Comparison of ENCODE assay signal across 12 mouse cellular contexts in genomic region chr7:112917613-112918278, GRCm38 (mm10). TPM values are rescaled to one million over a fixed set of nuclear protein-coding genes. Genes with fewer than 3 reads are reported as not detected.
DNase-seq lines count a peak whose midpoint lies in the region; ATAC-seq and TF ChIP-seq lines count a peak whose summit lies in the region.
"Had no signal": no experiment of that assay in that cellular context is flagged by ENCODE, and none has a peak within 500 bp of the region (broad histone marks: within the 10 kb centered on the region; RNA-seq: fewer than 3 reads in every experiment).

No protein-coding gene starts in this region.

- intact Hi-C loops in heart, postnatal 25 days (cut with DNase I) = loop anchor here (5.0 kb wide), 1 partner anchor 395 kb away; no protein-coding TSS in a partner anchor

- peak; percentile 45 for ATAC-seq in megakaryocyte progenitor cell, adult 5-6 weeks (replicated peaks; ENCODE audit: poor library complexity)
- ATAC-seq in frontal cortex, adult (ENCODE audit: low TSS enrichment) = no peak
- ATAC-seq: liver, embryonic 12.5 days; midbrain, embryonic 15.5 days had no signal

- peak; percentile 94 for DNase-seq in heart, adult 11 months
- DNase-seq in heart, postnatal 25 days (ENCODE audit: low spot score) = no peak
- no peak for DNase-seq in layer of hippocampus, adult 2 months (ENCODE audit: low spot score in 2 of 2)
- no peak for DNase-seq in layer of hippocampus, postnatal 36 days
- peak; percentile 70 for DNase-seq in Muller cell, postnatal 12 days (ENCODE audit: inconsistent ontology term)
- no peak for DNase-seq in layer of hippocampus, adult 9-10 months (ENCODE audit: low spot score)
- DNase-seq: forebrain, postnatal 0 days had no signal

- no peak overlapping the region for H3K4me3 ChIP-seq in layer of hippocampus, adult 2 months
- H3K4me3 ChIP-seq: liver, embryonic 12.5 days; midbrain, embryonic 15.5 days had no signal

- no peak for TF ChIP-seq CTCF in layer of hippocampus, adult 2 months (conservative IDR thresholded peaks at IDR 0.05)

- H3K27ac ChIP-seq in layer of hippocampus, adult 2 months = peak overlapping the region; percentile 86
- H3K27ac ChIP-seq: liver, embryonic 12.5 days; midbrain, embryonic 15.5 days had no signal

RNA-seq across cellular contexts. Expression of gene Rassf10, which starts 36.0 kb away (rescaled TPM):
- 1 to 10 TPM; 1.8 to 2.0 TPM for total RNA-seq in heart, postnatal 25 days (2021)
- total RNA-seq in layer of hippocampus, adult 2 months (2021) = 1 to 10 TPM in 1 of 2 experiments, under 1 TPM in 1; 0.96 to 1.0 TPM
- 1 to 10 TPM; 1.4 to 1.6 TPM for total RNA-seq in layer of hippocampus, postnatal 36 days (2021)
- 0.07 and 0.10 TPM in 2 replicates for total RNA-seq in megakaryocyte progenitor cell, adult 5-6 weeks (2015)
- 0.08 and 0.10 TPM in 2 replicates for total RNA-seq in megakaryocyte progenitor cell, adult 5-6 weeks (2017)
- total RNA-seq: neutrophil, adult 5-6 weeks had no signal

Comparison
In these comparisons a context has a peak if more than half of its experiments do, and no peak if none do; other contexts are left out.
1. DNase-seq: peak in heart, adult 11 months (single experiment) and Muller cell, postnatal 12 days (single experiment); none in heart, postnatal 25 days (single experiment), layer of hippocampus, adult 2 months (0 of 2), layer of hippocampus, postnatal 36 days (0 of 2) and layer of hippocampus, adult 9-10 months (single experiment).